Mouse (Mus musculus) left cerebral cortex, postnatal 10 days (tissue): ENCODE results near the gene Sapcd2. TPM values are rescaled to one million over a fixed set of nuclear protein-coding genes. Genes with fewer than 3 reads are reported as not detected.
"Not testable (repeated sequence)": the region's sequence is repeated elsewhere in the genome, so short reads cannot be mapped to it uniquely, and the experiment has no call there.

ENCODE experiments used
- DNase-seq, 2 experiments: peaks; one replicate each; pipeline ENCODE4 v3.0.0; 2021 to 2022; ENCODE audit warnings: low spot score in 2 of 2, mixed read lengths in 1 of 2; ENCODE audit errors: extremely low spot score in 1 of 2
- intact Hi-C: fragments of 180-260 bp; cut with DNase I; formaldehyde crosslinking; loops from one replicate; pipeline ENCODE4 v1.15.1; 2025
- total RNA-seq, 2 experiments: library from RNA; stranded (reverse); gene quantifications; 2 replicates each; pipeline ENCODE4 v1.2.3; 2021

Sapcd2 gene
- total RNA-seq, 2 experiments from 2014 or later = 9.6 to 9.9 TPM

- DNase-seq = no peak
- intact Hi-C loops = no loop called here
These were observed 31.9 kb downstream of the Sapcd2 start for GRCm38 (mm10) chr2:25403994-25404393.

DNA sequence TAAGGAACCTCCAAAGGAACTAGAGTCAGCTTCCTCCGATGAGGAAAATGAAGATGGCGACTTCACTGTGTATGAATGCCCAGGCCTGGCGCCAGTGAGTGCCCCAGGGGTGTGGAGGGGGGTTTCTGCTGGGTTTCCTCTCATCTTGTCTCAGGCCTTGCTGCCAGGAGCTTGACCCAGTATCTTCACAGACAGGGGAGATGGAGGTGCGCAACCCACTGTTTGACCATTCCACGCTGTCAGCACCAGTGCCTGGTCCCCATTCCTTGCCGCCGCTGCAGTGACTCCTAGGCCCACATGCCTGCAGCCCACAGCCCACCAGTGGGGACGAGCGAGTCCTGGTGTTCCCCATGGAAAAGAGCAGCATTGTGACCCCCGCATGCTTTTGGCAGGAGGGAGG lies 36.8 kb downstream of the Sapcd2 start:
- DNase-seq = peak in 1 of 2 experiments; percentile 17

DNA sequence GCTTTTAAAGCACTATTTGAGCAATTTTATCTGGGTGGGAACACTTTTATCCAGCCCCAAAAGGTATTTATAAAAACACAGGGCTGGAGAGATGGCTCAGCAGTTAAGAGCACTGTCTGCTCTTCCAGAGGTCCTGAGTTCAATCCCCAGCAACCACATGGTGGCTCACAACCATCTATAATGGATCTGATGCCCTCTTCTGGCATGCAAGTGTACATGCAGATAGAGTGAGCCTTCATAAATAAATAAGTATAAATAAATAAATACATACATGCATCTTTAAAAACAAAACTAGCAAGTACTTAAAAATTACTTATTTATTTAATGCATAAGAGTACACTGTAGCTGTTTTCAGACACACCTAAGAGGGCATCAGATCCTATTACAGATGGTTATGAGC lies 41.3 kb downstream of the Sapcd2 start:
- intact Hi-C loops, DNase-seq: not testable (repeated sequence)

More for the DNA sequence above, 36.8 kb downstream of the Sapcd2 start:
- intact Hi-C loops = no loop called here

- intact Hi-C loops = no loop called here
- no peak for DNase-seq
These were observed 45.3 kb downstream of the Sapcd2 start for GRCm38 (mm10) chr2:25417426-25417825.

DNA sequence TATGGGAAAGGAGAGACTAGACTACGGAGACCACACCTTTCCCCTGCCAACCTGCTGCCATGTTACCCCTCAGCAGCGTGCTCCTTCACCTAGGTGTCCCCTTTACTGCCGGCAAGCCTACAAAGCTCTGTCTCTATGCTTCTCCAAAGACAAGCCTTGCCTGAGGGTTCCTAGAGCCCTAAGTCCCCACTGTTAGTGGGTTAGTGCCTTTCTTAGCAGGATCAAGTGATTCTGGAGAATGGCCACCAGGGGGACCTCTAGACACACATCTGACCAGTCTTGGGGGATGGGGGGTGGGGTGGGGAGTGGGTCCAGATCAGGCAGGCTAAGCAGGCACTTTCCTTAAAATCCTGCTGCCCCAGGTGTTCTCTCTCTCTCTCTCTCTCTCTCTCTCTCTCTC lies 49.8 kb downstream of the Sapcd2 start:
- intact Hi-C loops = loop anchor here (5.0 kb wide), 1 partner anchor 75 kb away; no protein-coding TSS in a partner anchor
- no peak for DNase-seq

GRCm38 (mm10) chr2:25422587-25423410 lies 50.7 kb downstream of the Sapcd2 start, which contains the start of gene Fut7:
Gene Fut7 (plus strand): TSS chr2:25423267.
- intact Hi-C loops = loop anchor here (5.0 kb wide), 1 partner anchor 75 kb away; no protein-coding TSS in a partner anchor
- no peak for DNase-seq

DNA sequence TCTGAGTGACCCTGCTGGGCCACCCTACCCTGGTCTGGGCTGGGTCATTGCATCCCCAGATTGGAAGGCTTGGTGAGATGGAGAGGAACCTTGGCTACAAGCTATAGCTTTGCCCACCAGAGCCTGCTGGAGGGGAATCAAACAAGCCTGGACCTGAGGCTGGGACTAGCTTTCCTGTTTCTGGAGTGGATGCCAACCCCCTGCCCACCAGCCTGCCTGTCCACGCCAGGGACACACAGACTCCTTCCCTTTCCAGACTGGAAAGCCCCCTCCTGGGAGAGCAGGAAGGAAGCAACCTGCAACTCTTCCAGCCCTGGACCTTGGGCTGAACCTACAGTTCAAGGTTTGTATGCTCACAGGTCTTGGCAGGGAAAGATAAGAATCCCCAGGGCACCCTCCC lies 51.5 kb downstream of the Sapcd2 start:
- intact Hi-C loops = loop anchor here (5.0 kb wide), 1 partner anchor 74 kb away; no protein-coding TSS in a partner anchor
- DNase-seq = no peak

- intact Hi-C loops = loop anchor here (5.0 kb wide), 1 partner anchor 127 kb away; no protein-coding TSS in a partner anchor
- no peak for DNase-seq
These were observed 53.4 kb downstream of the Sapcd2 start for GRCm38 (mm10) chr2:25425481-25425880.

DNA sequence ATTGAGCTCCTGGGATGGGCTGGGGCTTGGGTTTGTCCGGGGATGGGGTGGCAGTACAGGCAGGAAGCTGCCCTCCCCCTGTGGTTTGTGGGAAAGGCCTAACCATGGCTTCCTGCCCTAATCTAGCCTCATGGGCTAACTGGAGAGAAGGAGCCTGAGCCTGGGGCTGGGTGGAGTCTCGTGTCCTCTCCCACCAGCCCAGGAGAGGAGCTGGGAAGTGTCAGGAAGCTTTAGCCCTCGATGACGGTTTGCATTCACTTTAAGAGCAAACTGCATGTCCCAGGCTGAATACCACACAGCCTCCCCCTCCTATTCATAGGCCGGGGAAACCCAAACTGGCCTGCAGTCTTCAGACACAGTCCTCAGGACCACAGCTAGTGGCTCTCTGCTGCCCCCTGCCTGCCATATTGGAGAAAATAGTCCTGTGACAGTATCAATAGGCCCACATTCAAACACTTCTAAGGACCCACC lies 54.6 kb downstream of the Sapcd2 start:
- peak; percentile 65 to 74 for DNase-seq
- intact Hi-C loops = loop anchor here (5.0 kb wide), 1 partner anchor 126 kb away; no protein-coding TSS in a partner anchor

DNA sequence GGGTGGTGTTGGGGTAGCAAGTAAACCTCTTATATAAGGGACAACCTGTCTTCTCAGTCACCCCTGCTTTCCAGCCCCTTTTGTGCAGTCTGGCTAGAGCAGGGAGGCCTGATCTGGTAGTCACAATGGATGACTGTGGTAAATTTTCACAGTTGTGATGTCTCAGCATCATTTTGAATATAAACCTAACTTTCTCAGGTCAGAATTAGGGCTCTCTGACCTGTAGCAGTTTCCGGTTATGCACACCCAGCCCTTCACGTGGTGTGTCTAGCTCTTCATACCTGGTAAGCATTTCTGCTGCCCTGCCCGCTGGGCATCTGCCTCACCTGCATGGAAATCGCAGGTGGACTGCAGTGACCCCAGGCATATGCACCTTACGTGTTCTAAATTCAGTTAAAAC lies 55.1 kb downstream of the Sapcd2 start:
- intact Hi-C loops = loop anchor here (5.0 kb wide), 1 partner anchor 125 kb away; no protein-coding TSS in a partner anchor
- DNase-seq = no peak

Other genes with a start within 250 kb of the Sapcd2 start
- gene Nrarp, start 191.6 kb upstream of the Sapcd2 start, total RNA-seq = 10 to 100 TPM; 34.5 to 41.9 TPM
- gene Tor4a, start 175.4 kb upstream of the Sapcd2 start, total RNA-seq = 1 to 10 TPM; 1.8 to 1.9 TPM
- gene Nelfb, start 160.8 kb upstream of the Sapcd2 start, total RNA-seq = 10 to 100 TPM; 51.1 to 56.9 TPM
- gene Stpg3, start 157.7 kb upstream of the Sapcd2 start, total RNA-seq = not detected
- gene Fam166a, start 153.6 kb upstream of the Sapcd2 start, total RNA-seq = not detected
- 100 to 1,000 TPM; 484 to 492 TPM for gene Tubb4b, start 147.6 kb upstream of the Sapcd2 start, total RNA-seq
- not detected for gene Slc34a3, start 138.0 kb upstream of the Sapcd2 start, total RNA-seq
- gene Rnf224, start 135.5 kb upstream of the Sapcd2 start, total RNA-seq = not detected
- gene Rnf208, start 130.1 kb upstream of the Sapcd2 start, total RNA-seq = 100 to 1,000 TPM; 229 to 231 TPM
- not detected for gene Cysrt1, start 129.9 kb upstream of the Sapcd2 start, total RNA-seq
- gene AL732309.1, start 125.5 kb upstream of the Sapcd2 start, total RNA-seq = 1 to 10 TPM in 1 of 2 experiments, not detected in 1; 2.4 TPM
- gene Tmem203, start 116.9 kb upstream of the Sapcd2 start, total RNA-seq = 10 to 100 TPM; 30.5 to 31.4 TPM
- gene Tprn, start 109.7 kb upstream of the Sapcd2 start, total RNA-seq = 10 to 100 TPM; 10.8 to 14.6 TPM
- 10 to 100 TPM; 72.1 to 81.0 TPM for gene Ssna1, start 99.9 kb upstream of the Sapcd2 start, total RNA-seq
- 10 to 100 TPM; 79.7 to 85.1 TPM for gene Anapc2, start 99.8 kb upstream of the Sapcd2 start, total RNA-seq
- not detected for gene Tmem210, start 84.2 kb upstream of the Sapcd2 start, total RNA-seq
- gene Lrrc26, start 82.4 kb upstream of the Sapcd2 start, total RNA-seq = not detected
- gene Grin1, start 53.1 kb upstream of the Sapcd2 start, total RNA-seq = 100 to 1,000 TPM; 386 to 400 TPM
- 10 to 100 TPM; 57.6 to 64.0 TPM for gene Man1b1, start 40.0 kb upstream of the Sapcd2 start, total RNA-seq
- gene Dpp7, start 16.0 kb upstream of the Sapcd2 start, total RNA-seq = 10 to 100 TPM; 24.7 to 28.5 TPM
- gene Uap1l1, start 6.6 kb upstream of the Sapcd2 start, total RNA-seq = 10 to 100 TPM in 1 of 2 experiments, 1 to 10 TPM in 1; 6.3 to 12.1 TPM
- 10 to 100 TPM; 12.2 to 15.6 TPM for gene Entpd2, start 23.6 kb downstream of the Sapcd2 start, total RNA-seq
- gene Npdc1, start 27.0 kb downstream of the Sapcd2 start, total RNA-seq = 100 to 1,000 TPM; 401 to 408 TPM
- gene Fut7, start 50.9 kb downstream of the Sapcd2 start, total RNA-seq = under 1 TPM; 0.22 to 0.41 TPM
- gene Abca2, start 56.4 kb downstream of the Sapcd2 start, total RNA-seq = 100 to 1,000 TPM; 113 to 121 TPM
- gene Clic3, start 84.5 kb downstream of the Sapcd2 start, total RNA-seq = under 1 TPM in 1 of 2 experiments, not detected in 1; 0.87 TPM
- gene Paxx, start 88.8 kb downstream of the Sapcd2 start, total RNA-seq = 10 to 100 TPM; 72.0 to 79.5 TPM
- gene Ptgds, start 97.7 kb downstream of the Sapcd2 start, total RNA-seq = 1,000 to 10,000 TPM; 1,004 to 1,053 TPM
- not detected for gene Lcn12, start 121.6 kb downstream of the Sapcd2 start, total RNA-seq
- 100 to 1,000 TPM; 127 TPM for gene Fbxw5, start 128.4 kb downstream of the Sapcd2 start, total RNA-seq
- gene C8g, start 129.4 kb downstream of the Sapcd2 start, total RNA-seq = 1 to 10 TPM; 1.2 to 2.3 TPM
- gene Traf2, start 174.6 kb downstream of the Sapcd2 start, total RNA-seq = 1 to 10 TPM; 7.8 to 8.6 TPM
- gene Edf1, start 185.5 kb downstream of the Sapcd2 start, total RNA-seq = 100 to 1,000 TPM; 181 to 191 TPM
- 1 to 10 TPM; 1.7 to 2.2 TPM for gene Mamdc4, start 202.5 kb downstream of the Sapcd2 start, total RNA-seq
- gene Phpt1, start 202.9 kb downstream of the Sapcd2 start, total RNA-seq = 100 to 1,000 TPM; 103 to 105 TPM
- 100 to 1,000 TPM; 104 to 108 TPM for gene Ajm1, start 209.4 kb downstream of the Sapcd2 start, total RNA-seq
- 10 to 100 TPM; 81.8 to 96.7 TPM for gene Rabl6, start 236.2 kb downstream of the Sapcd2 start, total RNA-seq
- gene Ccdc183, start 245.4 kb downstream of the Sapcd2 start, total RNA-seq = not detected
- 10 to 100 TPM; 20.5 to 24.5 TPM for gene Tmem141, start 249.7 kb downstream of the Sapcd2 start, total RNA-seq